Mouse (Mus musculus) heart, postnatal 36 days (tissue): ENCODE data around the gene Ada. TPM values are rescaled to one million over a fixed set of nuclear protein-coding genes. Genes with fewer than 3 reads are reported as not detected.

ENCODE experiments used
- DNase-seq, 2 experiments: peaks; one replicate each; pipeline ENCODE4 v3.0.0; 2021 to 2022
- intact Hi-C: fragments of 180-260 bp; cut with DNase I; formaldehyde crosslinking; loops from one replicate; pipeline ENCODE4 v1.15.1; 2025
- total RNA-seq, 2 experiments: library from RNA; stranded (reverse); gene quantifications; 2 replicates each; pipeline ENCODE4 v1.2.3; 2021

Ada gene
- total RNA-seq: under 1 TPM; 0.60 to 0.64 TPM

DNA sequence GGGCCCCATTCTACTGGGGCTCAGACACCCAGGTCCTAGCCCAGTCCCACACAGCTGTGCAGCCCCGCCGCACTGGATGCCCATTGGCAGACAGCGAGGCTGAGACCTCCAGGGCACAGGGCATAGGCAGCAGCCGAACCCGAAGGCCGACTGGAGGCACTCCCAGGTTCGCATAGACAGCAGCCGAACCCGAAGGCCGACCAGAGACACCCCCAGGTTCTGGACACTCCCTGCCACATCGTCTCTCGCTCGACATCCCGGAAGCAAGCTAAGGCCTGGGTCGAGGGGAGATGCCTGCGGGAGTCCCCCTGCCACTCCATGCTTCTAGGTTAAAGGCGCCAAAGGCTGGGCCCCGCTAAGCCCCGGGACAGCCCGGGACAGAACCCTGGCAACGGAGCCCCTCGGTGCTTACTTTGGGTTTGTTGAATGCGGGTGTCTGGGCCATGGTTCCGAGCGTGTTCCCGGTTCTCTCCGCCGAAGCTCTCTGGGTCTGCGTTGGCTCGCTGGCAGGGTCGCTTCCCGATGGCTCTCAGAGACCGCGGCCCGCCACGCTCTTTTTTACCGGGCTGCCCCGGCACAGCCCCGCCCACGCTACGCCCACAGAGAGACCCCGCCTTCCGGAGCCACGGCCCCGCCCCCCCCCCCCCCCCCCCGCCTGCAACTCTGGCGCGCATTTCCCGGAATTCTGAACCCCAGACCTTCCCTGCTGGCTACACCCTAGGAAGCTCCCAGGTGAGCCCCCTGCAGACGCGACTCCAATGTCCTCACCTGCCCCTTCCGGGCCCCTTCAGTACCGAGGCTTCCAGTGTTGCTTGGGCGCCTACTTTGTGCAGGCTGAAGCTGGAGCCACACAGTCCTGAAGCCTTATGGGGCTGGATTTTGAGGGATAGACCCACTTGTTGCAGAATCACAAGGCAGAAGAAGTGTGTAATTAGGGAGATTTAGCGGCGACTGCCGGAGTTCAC is at the start of gene Ada:
Gene Ada, minus strand, starts transcription at position 593 of the 965 bp plus-strand sequence.
- peak; percentile 64 to 68 for DNase-seq
- intact Hi-C loops: no loop called here

DNA sequence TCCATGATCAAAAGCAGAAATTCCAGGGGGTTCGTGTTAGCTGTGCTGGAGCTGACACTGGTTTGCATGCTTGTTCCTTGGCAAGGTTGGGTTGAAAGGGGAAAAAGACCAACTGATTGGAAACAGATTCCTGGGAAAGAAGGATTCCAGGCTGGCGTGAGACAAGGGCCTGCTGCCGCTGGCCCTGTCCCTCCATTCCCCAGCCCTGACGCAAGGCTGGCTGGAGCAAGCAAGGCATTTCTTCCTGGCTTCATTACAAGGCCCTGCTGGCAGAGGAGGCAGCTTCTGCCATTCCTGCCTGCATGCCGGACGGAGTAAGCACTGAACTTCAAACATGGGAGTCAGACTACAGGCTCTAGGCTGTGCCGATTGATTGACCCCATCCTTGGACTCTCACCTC is 48.4 kb upstream of the Ada start:
- intact Hi-C loops: no loop called here
- DNase-seq: peak; percentile 57 to 66

- peak; percentile 70 to 71 for DNase-seq
- intact Hi-C loops: loop anchor here (10.0 kb wide), 4 partner anchors 46 to 254 kb away; no protein-coding TSS in a partner anchor
These were observed 38.4 kb upstream of the Ada start for GRCm38 (mm10) chr2:163788484-163788883.

DNA sequence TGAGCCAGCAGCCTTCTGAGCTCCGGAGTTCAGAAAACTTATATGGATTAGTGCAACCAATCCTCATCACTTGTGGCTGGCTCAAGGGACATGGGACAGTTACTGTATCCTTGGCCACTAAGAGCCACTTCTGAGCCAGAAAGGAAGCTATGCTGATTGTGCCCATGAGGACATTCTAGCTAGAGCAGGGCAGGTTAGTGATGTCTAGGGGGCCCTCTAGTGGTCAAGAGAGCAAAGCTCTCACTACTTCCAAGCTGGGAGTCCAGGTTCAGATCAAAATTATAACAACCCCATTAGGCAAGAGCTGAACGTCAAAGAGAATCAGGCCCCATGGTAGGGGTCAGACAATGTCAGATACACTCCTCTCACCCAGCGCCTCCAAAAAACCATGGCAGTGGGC is 37.7 kb upstream of the Ada start:
- peak; percentile 46 to 47 for DNase-seq

GRCm38 (mm10) chr2:163787086-163787485 is 37.0 kb upstream of the Ada start:
- intact Hi-C loops: loop anchor here (10.0 kb wide), 4 partner anchors 48 to 252 kb away; no protein-coding TSS in a partner anchor
- DNase-seq: no peak

More for the DNA sequence above, 37.7 kb upstream of the Ada start:
- intact Hi-C loops: loop anchor here (10.0 kb wide), 4 partner anchors 47 to 253 kb away; no protein-coding TSS in a partner anchor

DNA sequence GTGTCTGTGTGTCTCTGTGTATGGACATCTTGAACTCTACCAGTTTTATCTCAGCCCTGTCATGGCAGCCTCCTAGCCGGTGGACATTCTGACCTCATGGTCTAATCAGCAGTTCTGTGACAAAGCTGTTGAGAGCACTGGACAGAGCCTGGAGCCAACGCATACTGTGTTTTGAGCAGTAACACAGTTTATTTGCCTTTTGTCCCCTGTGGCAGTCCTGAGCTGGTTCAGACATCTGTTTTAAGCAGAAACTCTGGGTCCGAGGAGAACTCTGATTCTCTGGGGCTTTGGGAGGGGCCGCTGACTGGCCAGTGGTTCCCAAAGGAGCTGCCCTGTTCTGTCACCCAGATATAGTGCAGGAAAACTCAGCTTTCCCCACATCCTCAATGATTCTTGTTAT is 33.9 kb upstream of the Ada start:
- DNase-seq: peak in 1 of 2 experiments; percentile 17
- intact Hi-C loops: loop anchor here (10.0 kb wide), 4 partner anchors 49 to 249 kb away; no protein-coding TSS in a partner anchor

GRCm38 (mm10) chr2:163783368-163783767 is 33.3 kb upstream of the Ada start:
- DNase-seq: no peak
- intact Hi-C loops: loop anchor here (10.0 kb wide), 4 partner anchors 49 to 249 kb away; no protein-coding TSS in a partner anchor

DNA sequence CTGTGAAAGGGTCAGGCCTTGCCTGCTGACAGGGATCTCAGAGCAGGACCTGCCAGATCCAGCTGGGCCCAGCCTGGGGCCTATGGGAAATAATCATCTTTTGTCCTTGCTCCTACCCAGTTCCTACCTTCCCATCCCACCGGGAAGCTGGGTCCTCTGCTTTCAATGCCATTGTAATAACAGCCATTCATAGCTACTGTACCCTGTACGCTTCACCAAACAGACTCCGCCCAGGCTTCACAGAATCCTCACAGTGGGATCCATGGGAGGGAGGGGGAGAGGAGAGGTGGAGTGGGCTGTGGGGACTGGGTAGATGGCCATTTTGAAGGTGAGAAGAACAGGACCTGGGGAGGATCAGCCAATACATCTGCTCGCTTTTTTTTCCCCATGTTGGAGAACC is 28.9 kb upstream of the Ada start:
- intact Hi-C loops: no loop called here
- no peak for DNase-seq

GRCm38 (mm10) chr2:163777061-163777460 is 27.0 kb upstream of the Ada start:
- no peak for DNase-seq
- intact Hi-C loops: no loop called here

- intact Hi-C loops: no loop called here
- no peak for DNase-seq
These were observed 26.6 kb upstream of the Ada start for GRCm38 (mm10) chr2:163776661-163777060.

DNA sequence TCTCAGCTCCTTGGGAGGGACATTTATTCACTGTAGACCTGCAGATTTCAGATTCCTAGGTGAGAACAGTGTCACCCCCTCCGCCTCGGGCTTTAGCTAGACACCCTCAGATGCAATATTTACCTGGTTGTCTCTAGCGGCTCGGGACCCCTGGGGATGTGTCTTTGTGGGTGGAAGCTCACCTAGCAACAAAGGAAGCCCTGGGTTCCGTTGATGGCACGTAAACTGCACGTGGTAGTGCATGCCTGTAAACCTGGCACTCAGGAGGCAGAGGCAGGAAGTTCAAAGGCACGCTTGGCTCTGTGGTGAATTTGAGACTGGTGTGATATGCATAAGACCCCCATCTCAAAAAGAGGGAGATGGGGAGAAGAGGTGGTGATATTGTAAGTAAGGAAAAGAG is 20.7 kb upstream of the Ada start:
- no peak for DNase-seq
- intact Hi-C loops: no loop called here

- intact Hi-C loops: no loop called here
These were observed 16.9 kb upstream of the Ada start for GRCm38 (mm10) chr2:163766890-163767289.

DNA sequence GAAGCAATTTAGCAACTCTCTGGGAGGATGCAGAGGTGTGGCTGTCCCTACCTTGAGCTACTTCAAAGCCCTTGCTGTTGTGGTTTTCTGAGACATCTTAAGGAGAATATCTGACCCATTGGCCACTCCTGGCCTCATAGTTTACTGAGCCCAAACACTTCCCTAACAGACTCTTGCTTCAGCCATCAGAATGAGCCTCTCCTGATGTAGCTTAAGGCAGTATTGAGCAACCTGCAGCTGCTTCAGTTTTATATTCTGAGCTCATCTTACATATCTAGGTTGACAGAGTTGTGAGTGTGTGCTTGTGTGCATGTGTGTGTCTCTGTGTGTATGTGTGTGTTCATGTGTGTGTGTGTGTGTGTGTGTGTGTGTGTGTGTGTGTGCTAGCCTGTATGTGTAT is 16.2 kb upstream of the Ada start:
- intact Hi-C loops: no loop called here
- DNase-seq: no peak

More at GRCm38 (mm10) chr2:163766890-163767289, 16.9 kb upstream of the Ada start:
- DNase-seq: no peak

DNA sequence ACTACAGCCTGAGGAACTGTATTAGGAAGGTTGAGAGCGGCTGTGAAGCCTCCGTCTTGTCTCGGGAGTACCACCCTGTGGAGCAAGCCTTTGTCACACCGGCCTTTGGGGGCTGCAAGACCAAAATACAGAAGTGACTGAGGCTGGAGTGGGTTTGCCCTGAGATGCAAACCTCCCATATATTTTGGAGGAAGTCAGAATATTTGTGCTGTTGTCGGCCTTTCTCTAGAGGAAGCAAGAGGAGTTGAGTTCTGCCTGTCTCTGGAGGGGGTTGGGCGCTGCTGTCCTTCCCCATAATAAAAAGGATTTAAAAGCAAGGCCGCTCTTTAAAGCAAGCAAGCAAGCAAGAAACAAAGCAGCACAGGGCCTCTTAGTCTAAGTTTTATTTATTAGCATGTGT is 11.4 kb upstream of the Ada start:
- no peak for DNase-seq
- intact Hi-C loops: loop anchor here (5.0 kb wide), 1 partner anchor 396 kb away; no protein-coding TSS in a partner anchor

DNA sequence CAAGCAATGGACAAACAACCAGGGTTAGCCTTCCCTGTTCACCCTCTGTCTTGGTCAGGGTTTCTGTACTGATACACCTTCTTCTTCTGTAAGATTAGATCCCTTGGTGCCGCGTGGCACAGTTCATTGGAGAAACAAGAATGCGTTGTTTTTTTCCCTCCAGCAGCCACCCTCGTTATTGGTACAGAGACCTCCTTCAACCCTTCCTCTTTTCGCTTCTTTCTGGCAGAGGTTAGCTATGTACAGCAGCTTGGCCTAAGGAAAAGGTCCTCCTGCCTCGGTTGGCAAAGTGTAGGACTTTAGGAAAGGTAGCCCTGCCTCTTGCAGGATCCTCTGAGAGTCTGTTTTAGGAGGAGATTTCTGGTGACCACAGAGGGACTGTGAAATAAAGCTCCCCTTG is 10.6 kb upstream of the Ada start:
- no peak for DNase-seq
- intact Hi-C loops: loop anchor here (5.0 kb wide), 1 partner anchor 397 kb away; no protein-coding TSS in a partner anchor

- DNase-seq: no peak
- intact Hi-C loops: no loop called here
These were observed 8.1 kb upstream of the Ada start for GRCm38 (mm10) chr2:163758146-163758545.

DNA sequence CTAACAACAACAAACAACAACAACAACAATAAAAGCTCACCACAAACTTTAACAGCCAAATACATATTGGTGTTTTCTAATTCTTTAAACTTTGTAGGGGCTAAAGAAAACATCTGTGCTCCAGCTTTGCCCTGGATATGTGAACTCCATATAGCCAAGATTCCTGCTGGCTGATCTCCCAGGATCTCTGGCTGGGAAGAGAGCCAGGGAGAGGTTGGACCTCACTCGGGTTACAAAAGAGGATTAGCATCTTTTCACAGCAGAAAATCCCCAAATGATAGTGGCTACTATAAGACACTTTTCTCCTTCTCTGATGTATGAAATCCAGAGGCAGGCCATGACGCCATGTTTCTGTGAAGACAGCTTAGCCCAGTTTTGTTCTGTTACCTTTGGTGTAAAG is 6.7 kb upstream of the Ada start:
- DNase-seq: peak; percentile 57 to 60
- intact Hi-C loops: no loop called here

- DNase-seq: no peak
- intact Hi-C loops: no loop called here
These were observed 4.2 kb upstream of the Ada start for GRCm38 (mm10) chr2:163754228-163754627.

- intact Hi-C loops: no loop called here
- DNase-seq: no peak
These were observed 5.1 kb downstream of the Ada start for GRCm38 (mm10) chr2:163744801-163745570.

DNA sequence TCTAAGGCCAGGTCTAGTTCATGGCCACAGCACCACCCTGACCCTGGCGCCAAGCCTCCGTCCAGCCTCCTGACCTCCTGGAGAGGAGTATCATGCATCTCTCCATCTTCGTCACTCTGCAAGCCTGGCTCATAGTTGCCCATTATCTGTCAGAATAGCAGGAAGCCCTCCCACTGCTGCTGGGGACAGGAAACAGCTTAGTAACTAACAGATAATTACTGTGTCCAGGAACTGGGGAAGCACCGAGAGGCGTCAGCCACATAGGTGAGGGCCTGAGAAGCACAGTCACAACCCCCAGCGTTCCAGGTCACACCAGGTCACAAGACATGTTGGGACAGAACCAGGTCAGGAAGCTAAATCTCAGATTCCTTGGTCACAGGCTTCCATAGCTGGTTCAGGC is 6.7 kb downstream of the Ada start:
- intact Hi-C loops: no loop called here
- DNase-seq: no peak

- intact Hi-C loops: no loop called here
These were observed 7.4 kb downstream of the Ada start for GRCm38 (mm10) chr2:163742656-163743055.

More at GRCm38 (mm10) chr2:163742656-163743055, 7.4 kb downstream of the Ada start:
- DNase-seq: no peak
